Mouse (Mus musculus): Measurements from ENCODE around the gene Ankra2.

DNA sequence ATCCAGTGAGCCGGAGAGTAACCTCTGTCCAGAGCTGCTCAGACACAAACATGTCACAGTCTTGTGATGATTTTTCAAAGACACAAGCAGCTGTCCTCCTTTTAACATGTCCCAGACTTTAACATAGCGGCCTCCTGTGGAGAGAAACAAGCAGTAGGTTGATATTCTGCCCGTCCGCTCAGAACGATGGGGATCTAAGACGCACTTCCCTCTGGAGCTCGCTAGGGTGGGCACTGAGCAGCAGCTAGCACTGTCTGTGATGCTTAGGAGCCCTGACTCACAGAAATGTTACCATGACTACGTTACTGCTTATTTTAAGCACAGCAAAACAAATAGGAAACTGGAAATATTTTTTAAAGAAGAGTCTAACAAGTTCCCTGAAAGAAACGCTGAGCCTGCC is 8.0 kb upstream of the Ankra2 start:
- TF ChIP-seq CTCF (IDR thresholded peaks at IDR 0.05; ENCODE audit: low read depth) (peak; percentile 19), EP300 (IDR thresholded peaks at IDR 0.05; ENCODE audit: low read depth) (no peak)
